Mouse (Mus musculus) ovary, adult 18-20 months (tissue): ENCODE data around the gene Pum2.
A peak's percentile ranks its signal among the peaks of the same experiment; 100 is the strongest.
"Not testable (repeated sequence)": the region's sequence is repeated elsewhere in the genome, so short reads cannot be mapped to it uniquely, and the experiment has no call there.

Source experiments
- DNase-seq: peaks from one replicate; pipeline ENCODE4 v3.0.0; 2022; ENCODE audit warnings: low spot score, mixed read lengths

The Pum2 gene

GRCm38 (mm10) chr12:8673974-8674306, at the start of gene Pum2:
Gene Pum2, plus strand, starts transcription at chr12:8674134.
- DNase-seq: peak; percentile 89

- DNase-seq: no peak
Measured at GRCm38 (mm10) chr12:8629537-8629936, 44.4 kb upstream of the Pum2 start.

GRCm38 (mm10) chr12:8631691-8632090, 42.2 kb upstream of the Pum2 start:
- no peak for DNase-seq

GRCm38 (mm10) chr12:8632737-8633365, 41.1 kb upstream of the Pum2 start:
- no peak for DNase-seq

- DNase-seq: no peak
Measured at GRCm38 (mm10) chr12:8634306-8634705, 39.6 kb upstream of the Pum2 start.

- DNase-seq: no peak
Measured at GRCm38 (mm10) chr12:8635546-8635945, 38.4 kb upstream of the Pum2 start.

- no peak for DNase-seq
Measured at GRCm38 (mm10) chr12:8636945-8637344, 37.0 kb upstream of the Pum2 start.

GRCm38 (mm10) chr12:8638411-8639087, 35.4 kb upstream of the Pum2 start:
- DNase-seq: peak; percentile 23

GRCm38 (mm10) chr12:8640186-8640585, 33.7 kb upstream of the Pum2 start:
- not testable (repeated sequence) for DNase-seq

GRCm38 (mm10) chr12:8640711-8641424, 33.1 kb upstream of the Pum2 start:
- DNase-seq: peak; percentile 92

- no peak for DNase-seq
Measured at GRCm38 (mm10) chr12:8641425-8641735, 32.6 kb upstream of the Pum2 start.

- DNase-seq: not testable (repeated sequence)
Measured at GRCm38 (mm10) chr12:8648211-8648610, 25.7 kb upstream of the Pum2 start.

- DNase-seq: not testable (repeated sequence)
Measured at GRCm38 (mm10) chr12:8650027-8650426, 23.9 kb upstream of the Pum2 start.

- no peak for DNase-seq
Measured at GRCm38 (mm10) chr12:8656596-8656995, 17.3 kb upstream of the Pum2 start.

- DNase-seq: no peak
Measured at GRCm38 (mm10) chr12:8657116-8657515, 16.8 kb upstream of the Pum2 start.

- DNase-seq: no peak
Measured at GRCm38 (mm10) chr12:8657629-8658366, 16.1 kb upstream of the Pum2 start.

- DNase-seq: no peak
Measured at GRCm38 (mm10) chr12:8659406-8660279, 14.3 kb upstream of the Pum2 start.

GRCm38 (mm10) chr12:8661747-8662146, 12.2 kb upstream of the Pum2 start:
- no peak for DNase-seq

GRCm38 (mm10) chr12:8662175-8662574, 11.8 kb upstream of the Pum2 start:
- no peak for DNase-seq

- DNase-seq: no peak
Measured at GRCm38 (mm10) chr12:8662721-8663120, 11.2 kb upstream of the Pum2 start.

GRCm38 (mm10) chr12:8667473-8668255, 6.3 kb upstream of the Pum2 start:
- no peak for DNase-seq
